Mouse (Mus musculus) small intestine, adult 2 months (tissue): ENCODE measurements around the gene Wnk1.

Source experiments
- CTCF ChIP-seq: fragments of 200-500 bp; IDR thresholded peaks from 2 replicates; pipeline ENCODE4 v1.5.1; 2012; ENCODE audit warnings: low read depth, mild to moderate bottlenecking, control low read depth, inconsistent platforms, low read length, moderate library complexity, mixed read lengths; ENCODE audit not compliant: insufficient replicate concordance, insufficient read length; ENCODE audit errors: extremely low read depth
- POLR2A ChIP-seq: fragments of 200-500 bp; IDR thresholded peaks from 2 replicates; pipeline ENCODE4 v1.6.1; 2012; ENCODE audit warnings: low read depth, mild to moderate bottlenecking, control low read depth, inconsistent platforms, low read length, moderate library complexity

- TF ChIP-seq CTCF (no peak), POLR2A (no peak)
Observed at GRCm38 (mm10) chr6:120081516-120081915, 43.0 kb upstream of the Wnk1 start.
